Mouse (Mus musculus) liver, adult 2 months (tissue): ENCODE measurements around the gene Rrp12. TPM values are rescaled to one million over a fixed set of nuclear protein-coding genes. Genes with fewer than 3 reads are reported as not detected.
"Not testable (repeated sequence)": the region's sequence is repeated elsewhere in the genome, so short reads cannot be mapped to it uniquely, and the experiment has no call there.

Experiments used
- DNase-seq: peaks from one replicate; pipeline ENCODE4 v3.0.0-alpha.2; 2011; ENCODE audit warnings: low read depth, low spot score; ENCODE audit errors: extremely low read depth
- H3K27ac ChIP-seq: fragments of 200-500 bp; replicated peaks from 2 replicates; pipeline ENCODE4 v1.5.1; 2012; ENCODE audit warnings: low read depth, mild to moderate bottlenecking, control low read depth, inconsistent platforms, low read length; ENCODE audit not compliant: insufficient read depth
- H3K27me3 ChIP-seq: fragments of 200-500 bp; 2 replicates; pipeline ENCODE4 v1.6.1; 2012; ENCODE audit warnings: mild to moderate bottlenecking, moderate library complexity, low read length, inconsistent platforms; ENCODE audit not compliant: control insufficient read depth, insufficient read depth
- H3K36me3 ChIP-seq: fragments of 200-500 bp; 2 replicates; pipeline ENCODE4 v1.6.1; 2012; ENCODE audit warnings: low read length, inconsistent platforms; ENCODE audit not compliant: control insufficient read depth, insufficient read depth
- H3K4me1 ChIP-seq: fragments of 200-500 bp; 2 replicates; pipeline ENCODE4 v1.6.1; 2011; ENCODE audit warnings: low read length; ENCODE audit not compliant: control insufficient read depth, insufficient read depth
- H3K4me3 ChIP-seq: fragments of 200-500 bp; 2 replicates; pipeline ENCODE4 v1.5.1; 2011; ENCODE audit warnings: low read depth, mild to moderate bottlenecking, control low read depth, low read length, moderate library complexity; ENCODE audit not compliant: insufficient read depth
- H3K79me2 ChIP-seq: fragments of 200-500 bp; 2 replicates; pipeline ENCODE4 v1.6.1; 2012; ENCODE audit warnings: inconsistent platforms, mild to moderate bottlenecking, low read length, moderate library complexity; ENCODE audit not compliant: control insufficient read depth, insufficient read depth
- H3K9ac ChIP-seq: fragments of 200-500 bp; 2 replicates; pipeline ENCODE4 v1.6.1; 2012; ENCODE audit warnings: low read depth, mild to moderate bottlenecking, control low read depth, inconsistent platforms, low read length
- CTCF ChIP-seq: fragments of 200-500 bp; IDR thresholded peaks from 2 replicates; pipeline ENCODE4 v1.5.1; 2011; ENCODE audit warnings: low read depth, low read length, control low read depth
- POLR2A ChIP-seq: fragments of 200-500 bp; IDR thresholded peaks from 2 replicates; pipeline ENCODE4 v1.6.1; 2011; ENCODE audit warnings: low read length, control low read depth; ENCODE audit not compliant: insufficient read depth; ENCODE audit errors: extremely low read depth
- WGBS: fragments of 180-500 bp; shearing (Covaris S2); methylation state at CpG from one replicate; pipeline ENCODE4 v1.1.7; 2018; 5-methylcytosine and 5-hydroxymethylcytosine counted together
- polyA plus RNA-seq: library from polyadenylated mRNA; depleted of rRNA; stranded (reverse); fragments of >200 nt; gene quantifications from 2 replicates; pipeline ENCODE4 v1.2.3, GENCODE M21; 2012
- total RNA-seq: library from RNA; depleted of rRNA; stranded (reverse); fragments of >200 nt; gene quantifications from 2 replicates; pipeline ENCODE4 v1.2.3, GENCODE M21; 2014

The Rrp12 gene
- total and polyA plus RNA-seq, 2 experiments = 1.4 to 4.1 TPM

DNA sequence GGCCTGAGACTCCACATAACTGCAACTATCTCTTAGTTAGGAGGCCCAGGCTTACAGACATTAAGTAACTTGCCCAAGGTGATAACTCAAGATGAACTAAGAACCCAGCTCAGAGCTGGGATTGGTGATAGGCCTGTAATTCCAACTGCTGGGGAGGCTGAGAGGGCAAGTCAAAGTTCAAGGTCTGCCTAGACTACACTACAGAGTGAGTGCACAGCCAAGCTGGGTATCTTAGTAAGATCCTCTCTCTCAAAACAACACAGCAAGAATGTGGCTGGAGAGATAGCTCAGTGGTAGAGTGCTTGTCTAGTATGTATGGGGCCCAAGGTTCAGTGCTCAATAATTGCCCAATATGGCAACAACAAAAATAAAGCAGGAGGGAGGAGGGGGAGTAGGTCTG lies 7.8 kb downstream of the Rrp12 start:
- no peak for TF ChIP-seq POLR2A
- TF ChIP-seq CTCF = no peak
- Histone ChIP-seq H3K36me3 (peaks cover 25% of the 10 kb centered on the region; the same call in 1 of the 2 replicates), H3K9ac (no peak overlapping the region), H3K27me3 (no peaks in the 10 kb centered on the region), H3K4me3 (no peak overlapping the region), H3K27ac (no peak overlapping the region), H3K79me2 (no peaks in the 10 kb centered on the region), H3K4me1 (no peaks in the 10 kb centered on the region)
- DNase-seq = no peak

DNA sequence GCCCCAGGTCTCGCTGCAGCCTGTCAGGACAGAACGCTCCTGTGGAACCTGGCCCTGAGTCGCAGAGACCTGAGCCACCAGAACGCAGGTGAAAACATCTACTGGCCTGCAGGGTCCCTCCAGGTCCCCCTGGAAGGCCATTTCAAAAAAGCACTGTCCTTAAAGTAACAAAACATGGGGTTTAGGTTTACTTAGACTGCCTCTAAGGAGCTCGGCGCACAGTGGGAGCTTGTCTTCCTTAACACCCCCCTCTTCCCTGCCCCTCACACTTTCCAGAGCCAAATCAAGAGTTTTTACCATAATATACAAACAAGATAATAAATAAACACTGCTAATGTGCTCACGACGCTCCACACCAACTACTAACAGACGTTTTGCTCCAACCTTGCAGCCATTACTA lies 12.1 kb downstream of the Rrp12 start:
- peaks cover 23% of the 10 kb centered on the region for H3K36me3 ChIP-seq
- H3K4me1 ChIP-seq = no peaks in the 10 kb centered on the region
- H3K4me3 ChIP-seq = no peak overlapping the region
- no peak overlapping the region for H3K9ac ChIP-seq
- no peak overlapping the region for H3K27ac ChIP-seq
- H3K79me2 ChIP-seq = no peaks in the 10 kb centered on the region
- no peaks in the 10 kb centered on the region for H3K27me3 ChIP-seq
- TF ChIP-seq CTCF = no peak
- TF ChIP-seq POLR2A = no peak
- 96% methylated on average over 9 of the region's 9 CpGs for WGBS
- DNase-seq = no peak

DNA sequence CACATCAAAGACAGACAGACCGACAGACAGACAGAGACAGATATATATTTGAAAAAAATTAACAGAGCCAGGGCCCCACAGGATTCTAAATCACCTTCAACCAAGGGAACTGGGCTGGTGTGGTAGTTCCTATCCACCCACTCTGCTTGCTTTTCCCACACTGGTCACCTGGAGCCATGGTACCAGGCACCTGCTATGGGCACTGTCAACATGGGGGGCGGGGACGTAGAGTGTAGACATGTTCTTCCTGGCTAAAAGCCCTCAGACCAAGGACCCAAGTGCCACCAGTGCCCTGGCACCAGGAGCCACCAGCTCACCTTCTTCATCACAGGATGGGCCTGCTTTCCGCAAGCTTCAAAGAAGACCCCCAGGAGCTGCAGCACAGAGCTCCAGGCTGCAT lies 14.1 kb downstream of the Rrp12 start:
- peaks cover 15% of the 10 kb centered on the region for H3K36me3 ChIP-seq
- H3K9ac ChIP-seq = no peak overlapping the region
- no peaks in the 10 kb centered on the region for H3K4me1 ChIP-seq
- H3K4me3 ChIP-seq = no peak overlapping the region
- no peak for TF ChIP-seq CTCF
- TF ChIP-seq POLR2A = no peak
- no peak overlapping the region for H3K27ac ChIP-seq
- WGBS = 95% methylated on average over 4 of the region's 4 CpGs
- no peak for DNase-seq
- H3K79me2 ChIP-seq = no peaks in the 10 kb centered on the region
- H3K27me3 ChIP-seq = no peaks in the 10 kb centered on the region

DNA sequence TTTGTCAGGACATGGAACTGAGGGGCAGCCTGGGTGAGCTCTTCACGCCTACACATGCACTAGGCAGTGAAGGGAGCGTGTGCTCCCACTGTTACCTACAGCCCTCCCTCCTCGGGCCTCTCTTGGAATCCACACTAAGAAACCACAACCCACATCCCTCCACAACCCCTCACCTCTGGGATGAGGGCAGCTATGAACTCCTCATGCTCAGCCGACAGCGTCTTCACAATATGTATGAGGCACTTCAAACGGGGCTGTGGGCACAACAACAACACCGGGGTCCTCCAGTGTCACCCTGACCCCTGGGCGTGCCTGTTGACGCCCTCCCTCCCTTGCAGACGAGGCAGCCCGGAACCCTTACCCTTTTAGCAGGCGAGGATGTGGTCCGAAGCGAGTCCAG lies 21.6 kb downstream of the Rrp12 start:
- peaks cover 17% of the 10 kb centered on the region for H3K36me3 ChIP-seq
- TF ChIP-seq POLR2A (no peak), CTCF (no peak)
- no peaks in the 10 kb centered on the region for H3K79me2 ChIP-seq
- no peak for DNase-seq
- no peak overlapping the region for H3K9ac ChIP-seq
- no peaks in the 10 kb centered on the region for H3K27me3 ChIP-seq
- H3K4me1 ChIP-seq = no peaks in the 10 kb centered on the region
- no peak overlapping the region for H3K4me3 ChIP-seq
- 94% methylated on average over 14 of the region's 14 CpGs for WGBS
- no peak overlapping the region for H3K27ac ChIP-seq

DNA sequence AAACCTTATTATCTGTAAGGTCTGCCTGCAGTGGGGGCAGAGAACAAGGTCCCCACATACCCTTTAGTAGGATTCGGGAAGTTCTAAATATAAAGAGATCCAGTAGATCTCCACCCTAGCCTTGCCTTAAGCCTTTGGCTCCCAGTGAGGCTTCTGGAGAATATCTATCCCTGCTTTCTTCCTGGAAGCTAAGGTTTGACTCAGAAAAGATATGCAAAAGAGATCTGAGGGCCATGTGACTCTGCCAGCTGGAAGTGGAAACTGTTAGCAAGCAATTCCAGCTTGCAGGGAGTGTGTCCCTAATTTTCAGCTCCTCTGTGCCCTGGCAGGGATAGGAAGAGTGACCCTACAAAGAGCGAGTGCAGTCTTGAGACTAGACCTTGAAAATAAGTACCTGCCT lies 23.7 kb downstream of the Rrp12 start:
- Histone ChIP-seq H3K36me3 (peaks cover 20% of the 10 kb centered on the region), H3K27ac (no peak overlapping the region), H3K4me3 (no peak overlapping the region), H3K27me3 (no peaks in the 10 kb centered on the region), H3K4me1 (no peaks in the 10 kb centered on the region), H3K79me2 (no peaks in the 10 kb centered on the region), H3K9ac (no peak overlapping the region)
- WGBS = 98% methylated on average over 2 of the region's 2 CpGs
- TF ChIP-seq CTCF = no peak
- TF ChIP-seq POLR2A = no peak
- DNase-seq = no peak

DNA sequence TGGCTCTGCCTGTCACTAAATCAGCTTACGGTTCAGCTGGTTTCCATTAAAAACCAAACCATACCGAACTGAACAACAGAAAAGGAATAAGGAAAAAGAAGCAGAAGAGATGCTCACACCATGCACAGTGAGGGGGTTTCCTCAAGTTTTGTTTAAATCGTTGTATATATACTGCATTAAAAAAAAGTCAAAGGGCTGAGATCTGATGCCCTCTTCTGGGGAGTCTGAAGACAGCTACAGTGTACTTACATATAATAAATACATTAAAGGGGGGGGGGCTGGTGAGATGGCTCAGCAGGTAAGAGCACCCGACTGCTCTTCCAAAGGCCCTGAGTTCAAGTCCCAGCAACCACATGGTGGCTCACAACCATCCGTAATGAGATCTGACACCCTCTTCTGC lies 26.0 kb downstream of the Rrp12 start:
- not testable (repeated sequence) for H3K4me1 ChIP-seq, H3K27ac ChIP-seq, H3K79me2 ChIP-seq, DNase-seq, H3K27me3 ChIP-seq, H3K4me3 ChIP-seq, H3K9ac ChIP-seq
- WGBS = 80% methylated on average over 5 of the region's 5 CpGs
- H3K36me3 ChIP-seq = peaks cover 11% of the 10 kb centered on the region

DNA sequence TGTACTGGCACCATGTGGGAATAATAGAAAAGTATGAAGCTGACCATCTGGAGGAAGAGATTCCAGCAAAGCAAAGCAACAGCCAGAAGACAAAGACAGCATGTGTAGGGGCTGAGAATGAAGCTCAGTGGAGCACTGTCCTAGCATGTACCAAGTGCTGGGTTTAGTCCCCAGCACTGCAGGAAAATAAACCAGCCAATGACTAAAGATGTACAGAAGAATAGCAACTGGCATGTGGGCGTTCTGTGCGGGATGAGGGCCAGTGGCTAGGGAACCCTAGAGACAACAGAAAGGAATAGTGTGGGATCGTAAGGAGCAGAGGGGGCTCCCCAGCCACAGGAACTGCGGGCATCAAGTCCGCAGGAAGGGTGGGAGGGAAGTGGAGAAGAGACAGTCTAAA lies 26.7 kb downstream of the Rrp12 start:
- no peaks in the 10 kb centered on the region for H3K79me2 ChIP-seq
- H3K36me3 ChIP-seq = peaks cover 8% of the 10 kb centered on the region
- whole genome bisulfite sequencing = 99% methylated on average over 5 of the region's 5 CpGs
- H3K27ac ChIP-seq = no peak overlapping the region
- H3K27me3 ChIP-seq = no peaks in the 10 kb centered on the region
- H3K4me3 ChIP-seq = no peak overlapping the region
- H3K9ac ChIP-seq = no peak overlapping the region
- no peaks in the 10 kb centered on the region for H3K4me1 ChIP-seq
- no peak for DNase-seq
- no peak for TF ChIP-seq POLR2A
- no peak for TF ChIP-seq CTCF
